Mouse (Mus musculus): Measurements from ENCODE around the gene Degs2. TPM values are rescaled to one million over a fixed set of nuclear protein-coding genes. Genes with fewer than 3 reads are reported as not detected.

The Degs2 gene
- total RNA-seq, 2 experiments from 2014 or later: 0.19 to 0.20 TPM

DNA sequence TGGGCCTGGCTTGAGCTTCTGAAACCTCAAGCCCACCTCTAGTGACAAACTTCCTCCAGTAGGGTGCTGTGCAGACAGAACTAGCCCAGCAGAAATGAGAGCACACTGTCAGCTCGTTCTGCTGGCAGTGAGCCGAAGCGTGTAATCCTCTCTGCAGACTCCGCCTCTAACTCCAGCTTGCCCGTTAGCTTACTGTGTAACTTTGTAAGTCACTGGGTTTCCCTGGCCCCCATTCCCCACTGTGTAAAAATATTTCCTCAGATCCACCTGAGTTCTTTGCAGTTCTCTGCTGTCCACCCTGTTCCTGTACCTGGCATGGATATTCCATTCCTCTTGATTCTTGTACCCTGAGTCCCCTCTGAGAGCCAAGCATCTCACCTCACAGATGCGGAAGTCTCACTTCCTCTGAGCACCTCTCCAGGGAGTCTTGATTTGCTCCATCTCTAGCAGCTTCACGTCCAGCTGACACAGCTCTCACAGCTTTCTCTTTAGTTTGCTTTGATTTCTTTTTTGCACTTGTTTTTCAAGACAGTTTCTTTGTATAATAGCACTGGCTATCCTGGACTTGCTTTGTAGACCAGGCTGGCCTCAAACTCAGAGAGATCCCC is 51.0 kb downstream of the Degs2 start:
- peak; percentile 78 for DNase-seq

DNA sequence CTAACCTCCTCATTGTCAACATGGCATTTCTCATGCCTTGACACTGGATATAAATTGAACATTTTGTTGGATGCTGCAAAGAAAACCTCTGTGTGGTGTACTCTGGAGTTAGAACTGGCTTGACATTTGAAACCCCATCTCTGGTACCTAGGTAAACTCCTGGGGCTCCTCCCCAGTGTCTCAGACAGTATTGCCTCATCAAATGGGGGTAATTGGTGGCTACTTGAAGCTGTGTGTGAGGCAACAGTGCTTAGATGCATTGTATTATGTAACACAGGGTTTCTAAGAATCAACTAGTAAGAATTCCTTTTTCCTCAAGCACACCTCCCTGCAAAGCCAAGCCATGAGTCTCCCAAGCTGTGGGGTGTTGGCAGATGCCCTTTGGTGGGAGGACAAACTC is 54.3 kb downstream of the Degs2 start:
- DNase-seq: no peak

DNA sequence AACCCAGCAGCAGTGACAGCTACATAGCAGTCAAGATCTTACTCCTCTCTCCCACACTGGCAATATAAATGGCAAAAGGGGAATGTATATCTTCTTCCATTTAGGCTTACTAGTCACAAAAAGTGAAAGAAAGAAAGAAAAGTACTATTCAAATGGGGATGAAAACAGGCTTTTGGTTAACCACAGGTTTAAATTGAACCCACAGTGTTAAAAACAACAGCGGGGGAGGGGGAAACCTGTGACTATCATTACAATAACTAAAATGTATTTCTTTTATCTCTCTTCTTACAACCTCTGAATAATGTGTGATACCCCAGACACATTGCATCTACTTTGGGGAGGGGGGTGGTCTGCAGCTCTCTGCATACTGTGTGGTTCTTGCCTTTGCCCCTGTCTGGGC is 55.9 kb downstream of the Degs2 start:
- DNase-seq: no peak

DNA sequence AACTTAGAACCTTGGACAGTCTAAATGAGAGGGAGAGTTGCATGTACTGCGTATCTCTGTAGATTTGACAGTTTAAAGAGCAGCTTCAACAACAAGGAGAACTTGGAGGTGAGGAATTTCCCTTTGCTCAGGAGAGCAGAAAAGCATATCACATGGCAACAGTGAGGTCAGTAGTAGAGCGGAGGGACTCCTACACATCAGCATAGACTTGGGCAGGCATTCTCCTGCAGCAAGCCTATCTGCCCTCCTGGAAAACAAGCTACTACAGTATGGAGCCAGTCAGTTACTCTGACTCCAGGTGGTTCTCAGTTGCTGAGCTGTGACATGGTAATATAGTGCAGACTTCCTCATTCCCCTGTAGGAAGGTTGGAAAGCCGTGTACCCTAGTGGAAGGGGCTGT is 60.1 kb downstream of the Degs2 start:
- no peak for DNase-seq

DNA sequence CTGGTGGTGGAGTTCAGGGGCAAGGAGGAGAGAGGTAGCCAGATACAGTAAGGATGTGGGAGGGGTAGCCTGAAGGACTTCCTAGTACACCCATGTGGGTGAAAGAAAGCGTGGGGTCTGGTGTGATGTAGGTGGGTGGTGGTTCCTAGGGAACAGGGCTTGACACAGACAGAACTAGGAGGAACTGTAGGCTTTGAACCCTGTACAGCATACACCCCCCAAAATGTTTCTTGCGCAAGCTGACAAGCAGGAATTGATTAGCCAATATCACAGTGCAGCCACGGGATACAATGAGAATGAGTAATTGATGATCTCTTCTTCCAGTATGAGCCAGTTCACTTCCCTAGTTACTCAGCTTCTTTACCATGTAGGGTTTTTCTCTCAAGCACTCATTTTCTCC is 63.0 kb downstream of the Degs2 start:
- DNase-seq: no peak

DNA sequence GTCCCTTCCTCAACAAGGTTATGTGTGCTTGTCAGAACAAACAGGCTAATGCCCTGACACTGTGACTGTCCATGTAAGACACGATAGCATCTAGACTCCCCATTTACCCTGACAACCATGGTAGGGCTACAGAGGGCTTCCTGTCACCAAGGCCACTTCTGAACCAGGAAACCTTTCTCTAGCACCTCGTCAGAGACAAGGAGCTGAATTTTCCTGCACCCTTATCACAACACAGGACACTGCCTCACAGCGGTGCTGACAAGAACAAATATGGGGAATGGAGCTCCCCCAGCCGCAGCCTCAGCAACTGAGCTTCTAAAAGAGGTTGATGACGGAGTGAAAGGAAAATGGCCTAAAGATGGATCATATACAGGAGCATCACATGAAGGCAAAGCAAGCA is 64.7 kb downstream of the Degs2 start:
- DNase-seq: no peak

DNA sequence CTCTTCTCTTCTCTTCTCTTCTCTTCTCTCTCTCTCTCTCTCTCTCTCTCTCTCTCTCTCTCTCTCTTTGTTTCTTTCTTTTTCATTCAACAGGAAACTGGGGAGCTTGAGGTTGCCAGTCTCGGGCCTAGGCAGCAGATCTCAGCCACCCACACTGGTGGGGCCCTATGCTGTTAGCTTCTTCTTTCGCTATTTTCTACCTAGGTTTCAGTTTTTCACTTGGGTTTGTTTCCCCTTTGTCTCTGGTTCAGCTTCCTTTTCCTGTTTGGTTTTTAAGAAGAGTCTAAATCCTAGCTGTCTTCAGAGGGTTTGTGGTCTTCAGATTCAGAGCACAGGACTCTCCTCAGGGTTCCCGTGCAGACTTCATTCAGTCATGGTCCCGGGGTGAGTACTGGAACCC is 66.6 kb downstream of the Degs2 start:
- DNase-seq: no peak

DNA sequence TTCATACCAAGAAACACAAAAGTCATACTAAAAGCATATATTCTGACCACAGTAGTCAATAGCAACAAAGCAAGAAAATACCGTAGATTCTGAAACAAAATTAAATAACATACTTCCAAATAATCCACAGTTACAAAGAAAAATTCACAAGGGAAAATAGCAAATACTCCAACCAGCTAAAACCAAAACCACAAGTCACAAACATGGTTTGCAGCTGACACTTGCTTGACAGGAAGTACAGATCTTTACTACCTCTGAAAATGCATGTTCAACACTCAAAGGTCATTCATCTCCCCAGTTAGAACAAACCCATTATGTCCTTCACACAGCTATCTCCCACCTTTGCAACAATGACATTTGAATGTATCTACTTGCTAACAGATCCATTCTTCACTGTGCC is 68.1 kb downstream of the Degs2 start:
- no peak for DNase-seq

DNA sequence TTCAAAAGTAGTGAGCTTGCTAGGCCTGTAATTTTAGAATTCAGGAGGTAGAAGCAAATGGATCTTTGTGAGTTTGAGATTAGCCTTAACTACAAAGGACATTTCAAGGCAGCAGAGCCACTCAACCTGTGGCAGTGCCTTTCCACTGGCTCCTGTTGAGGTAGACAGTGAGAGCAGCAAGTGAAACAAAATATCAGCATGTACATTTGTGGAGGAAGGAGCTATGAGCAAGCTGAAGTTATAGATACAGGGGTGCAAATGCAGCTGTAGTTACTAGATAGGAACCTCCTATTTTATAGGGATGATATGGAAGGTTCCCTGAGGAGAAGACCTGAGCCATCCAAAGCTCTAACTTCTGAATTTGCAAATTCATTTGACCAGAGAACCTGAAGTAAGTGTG is 69.6 kb downstream of the Degs2 start:
- DNase-seq: no peak

DNA sequence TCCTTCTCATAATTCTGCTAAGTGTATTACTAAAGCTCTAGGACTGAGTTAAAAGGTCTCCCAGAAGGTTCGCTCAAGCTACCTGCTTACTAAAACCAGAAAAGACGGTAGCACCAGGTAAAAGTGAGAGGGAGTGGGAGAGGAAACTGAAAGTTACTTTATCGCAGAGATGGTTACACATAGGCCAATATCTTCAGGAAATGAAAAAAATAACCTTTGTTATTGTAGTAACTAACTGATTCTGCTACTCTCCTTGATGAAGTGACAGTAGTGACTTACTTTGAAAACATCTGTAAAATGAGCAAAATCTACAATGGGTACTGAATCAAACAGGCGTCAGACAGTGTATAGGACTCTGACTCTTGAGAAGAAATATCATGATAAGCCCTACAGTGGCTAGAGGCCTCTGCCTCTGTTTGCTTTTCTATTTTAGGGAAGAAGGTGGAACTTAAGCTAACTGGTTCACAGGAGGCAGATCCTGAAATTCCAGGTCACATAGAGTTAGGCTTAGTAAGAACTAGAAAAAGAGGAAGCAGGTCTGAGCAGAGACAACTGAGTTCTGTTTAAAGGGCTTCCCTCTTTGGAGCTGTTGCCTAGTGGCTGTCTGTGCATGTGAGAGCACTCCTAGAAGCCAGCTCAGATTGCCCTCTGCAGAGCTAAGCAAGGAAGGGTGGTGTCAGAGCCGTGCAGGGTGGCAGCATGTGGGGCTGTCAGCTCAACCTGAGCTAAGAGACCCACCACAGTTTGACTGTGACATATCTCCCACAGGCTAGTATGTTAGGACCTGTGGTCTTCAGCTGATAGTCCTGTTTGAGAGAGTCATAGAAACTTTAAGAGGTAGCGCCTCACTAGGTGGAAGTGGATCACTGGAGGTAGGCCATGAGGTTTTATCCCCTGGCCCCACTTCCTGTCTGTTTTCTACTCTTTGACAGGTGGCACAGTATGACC is 71.1 kb downstream of the Degs2 start:
- DNase-seq: no peak

DNA sequence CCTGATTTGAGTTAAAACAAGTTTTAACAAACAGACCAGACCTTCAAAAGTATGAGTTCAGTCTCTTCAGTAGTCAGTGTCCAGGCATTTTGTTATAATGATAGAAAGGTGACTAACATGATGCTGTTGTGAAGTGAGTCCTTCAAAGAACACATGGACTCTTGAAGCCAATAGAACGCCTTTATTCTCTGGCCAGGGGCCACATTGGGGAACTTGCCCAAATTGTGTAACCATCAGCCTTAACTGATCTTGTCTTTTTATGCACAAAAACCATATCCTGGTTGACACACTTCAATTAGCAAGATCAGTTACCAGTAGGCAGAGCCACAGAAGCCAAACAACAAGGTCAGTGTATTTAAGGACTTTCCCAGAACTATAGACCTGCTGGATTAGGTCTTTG is 72.6 kb downstream of the Degs2 start:
- no peak for DNase-seq

Small RNA genes lying within 50 kb of the gene (microRNA-seq; reads per million reads assigned to microRNA genes)
- gene Gm23872: 0 reads per million in 2 experiments
- gene Mir342: 963 to 1,059 reads per million in 2 experiments

Other genes starting within 250 kb of the Degs2 start
- gene Evl, start 147.6 kb downstream of the Degs2 start, total RNA-seq (2021): 10 to 100 TPM; 46.3 to 55.1 TPM
- 10 to 100 TPM; 25.0 to 35.5 TPM for gene Yy1, start 90.7 kb upstream of the Degs2 start, total RNA-seq (2021)
- gene Slc25a29, start 133.6 kb upstream of the Degs2 start, total RNA-seq (2021): 1 to 10 TPM; 4.6 to 4.7 TPM
- gene Slc25a47, start 133.7 kb upstream of the Degs2 start, total RNA-seq (2021): 1 to 10 TPM; 5.2 to 9.1 TPM
- gene Wdr25, start 191.3 kb upstream of the Degs2 start, total RNA-seq (2021): 1 to 10 TPM; 4.1 to 5.2 TPM
- 10 to 100 TPM; 24.1 to 26.8 TPM for gene Wars, start 191.9 kb upstream of the Degs2 start, total RNA-seq (2021)